Mouse (Mus musculus) MEL (cell line): ENCODE results near the gene Arhgap23.

Experiments
- CTCF ChIP-seq, 3 experiments: IDR thresholded peaks in 2 of 3; conservative IDR thresholded peaks in 1 of 3; 2 replicates each; pipeline ENCODE4 v1.5.1; 2011 to 2012; ENCODE audit warnings: low read length in 3 of 3, low read depth in 2 of 3, mild to moderate bottlenecking in 2 of 3, improper control_type of control experiment in 1 of 3, inconsistent platforms in 1 of 3, mixed read lengths in 1 of 3, moderate library complexity in 1 of 3; ENCODE audit not compliant: control insufficient read depth in 1 of 3, insufficient read depth in 1 of 3, poor library complexity in 1 of 3, severe bottlenecking in 1 of 3
- GABPA ChIP-seq: IDR thresholded peaks from 2 replicates; pipeline ENCODE4 v1.6.1; 2012; ENCODE audit warnings: low read depth, mild to moderate bottlenecking, inconsistent platforms, low read length, improper control_type of control experiment, moderate library complexity
- HCFC1 ChIP-seq: IDR thresholded peaks from 2 replicates; pipeline ENCODE4 v1.6.1; 2012; ENCODE audit warnings: low read depth, mild to moderate bottlenecking, inconsistent platforms, low read length, improper control_type of control experiment, moderate library complexity
- NELFE ChIP-seq: IDR thresholded peaks from 2 replicates; pipeline ENCODE4 v1.6.1; 2011; ENCODE audit warnings: low read depth, low read length, improper control_type of control experiment
- NRF1 ChIP-seq: IDR thresholded peaks from 2 replicates; pipeline ENCODE4 v1.6.1; 2014; ENCODE audit warnings: low read depth, mild to moderate bottlenecking, inconsistent platforms, low read length, improper control_type of control experiment, moderate library complexity; ENCODE audit not compliant: poor library complexity, insufficient read depth, severe bottlenecking
- POLR2A ChIP-seq, 2 experiments: IDR thresholded peaks; 2 replicates each; pipeline ENCODE4 v1.6.1; 2011 to 2012; ENCODE audit warnings: low read length in 2 of 2, mild to moderate bottlenecking in 2 of 2, control low read depth in 1 of 2, improper control_type of control experiment in 1 of 2, low read depth in 1 of 2, moderate library complexity in 1 of 2; ENCODE audit not compliant: control insufficient read depth in 1 of 2, insufficient read depth in 1 of 2, poor library complexity in 1 of 2
- RAD21 ChIP-seq: IDR thresholded peaks from 2 replicates; pipeline ENCODE4 v1.6.1; 2011; ENCODE audit warnings: mild to moderate bottlenecking, low read depth, low read length, improper control_type of control experiment
- TAL1 ChIP-seq: IDR thresholded peaks from 2 replicates; pipeline ENCODE4 v1.6.1; 2012; ENCODE audit warnings: mild to moderate bottlenecking, inconsistent platforms, low read length, moderate library complexity, mixed read lengths
- TCF12 ChIP-seq: IDR thresholded peaks from 2 replicates; pipeline ENCODE4 v1.6.1; 2014; ENCODE audit warnings: low read depth, mild to moderate bottlenecking, inconsistent platforms, low read length, improper control_type of control experiment, moderate library complexity

- TF ChIP-seq CTCF (IDR thresholded peaks at IDR 0.05 in 2 of 3, conservative IDR thresholded peaks at IDR 0.05 in 1 of 3; ENCODE audit: control insufficient read depth in 1 of 3, insufficient read depth in 1 of 3, low read depth in 2 of 3, low read length in 3 of 3, poor library complexity in 1 of 3, severe bottlenecking in 1 of 3) = no peak
- no peak for TF ChIP-seq TCF12
- no peak for TF ChIP-seq NELFE
- TF ChIP-seq HCFC1 = no peak
- no peak for TF ChIP-seq POLR2A (IDR thresholded peaks at IDR 0.05; ENCODE audit: control insufficient read depth in 1 of 2, insufficient read depth in 1 of 2, low read depth in 1 of 2, low read length in 2 of 2, poor library complexity in 1 of 2)
- TF ChIP-seq NRF1 = no peak
- TF ChIP-seq RAD21 = no peak
- no peak for TF ChIP-seq TAL1
- no peak for TF ChIP-seq GABPA
Measured at GRCm38 (mm10) chr11:97437745-97438144, 22.4 kb downstream of the Arhgap23 start.
